Mouse (Mus musculus) small intestine, adult 2 months (tissue): ENCODE results near the gene Fpgt. TPM values are rescaled to one million over a fixed set of nuclear protein-coding genes. Genes with fewer than 3 reads are reported as not detected.

ENCODE experiments used
- H3K27ac ChIP-seq: fragments of 200-500 bp; 2 replicates; pipeline ENCODE4 v1.5.1; 2012; ENCODE audit warnings: low read depth, low read length, control low read depth, inconsistent platforms; ENCODE audit not compliant: insufficient read depth
- H3K27me3 ChIP-seq: fragments of 200-500 bp; 2 replicates; pipeline ENCODE4 v1.6.1; 2012; ENCODE audit warnings: mild to moderate bottlenecking, moderate library complexity, low read length, inconsistent platforms; ENCODE audit not compliant: control insufficient read depth, insufficient read depth
- H3K36me3 ChIP-seq: fragments of 200-500 bp; 2 replicates; pipeline ENCODE4 v1.6.1; 2012; ENCODE audit warnings: mild to moderate bottlenecking, low read length, control low read depth, inconsistent platforms; ENCODE audit not compliant: control insufficient read depth, insufficient read depth
- H3K4me1 ChIP-seq: fragments of 200-500 bp; 2 replicates; pipeline ENCODE4 v1.6.1; 2012; ENCODE audit warnings: low read length, inconsistent platforms, mixed read lengths; ENCODE audit not compliant: control insufficient read depth, insufficient read depth, insufficient read length
- H3K4me3 ChIP-seq: fragments of 200-500 bp; 2 replicates; pipeline ENCODE4 v1.5.1; 2012; ENCODE audit warnings: low read depth, mild to moderate bottlenecking, control low read depth, inconsistent platforms, low read length, moderate library complexity
- CTCF ChIP-seq: fragments of 200-500 bp; IDR thresholded peaks from 2 replicates; pipeline ENCODE4 v1.5.1; 2012; ENCODE audit warnings: low read depth, mild to moderate bottlenecking, control low read depth, inconsistent platforms, low read length, moderate library complexity, mixed read lengths; ENCODE audit not compliant: insufficient replicate concordance, insufficient read length; ENCODE audit errors: extremely low read depth
- POLR2A ChIP-seq: fragments of 200-500 bp; IDR thresholded peaks from 2 replicates; pipeline ENCODE4 v1.6.1; 2012; ENCODE audit warnings: low read depth, mild to moderate bottlenecking, control low read depth, inconsistent platforms, low read length, moderate library complexity
- WGBS: fragments of 180-500 bp; shearing (Covaris S2); methylation state at CpG from one replicate; pipeline ENCODE4 v1.1.7; 2018; 5-methylcytosine and 5-hydroxymethylcytosine counted together
- polyA plus RNA-seq: library from polyadenylated mRNA; depleted of rRNA; stranded (reverse); fragments of >200 nt; gene quantifications from 2 replicates; pipeline ENCODE4 v1.2.3, GENCODE M21; 2012; rRNA removed

Fpgt gene
- polyA plus RNA-seq, 1 experiment, result 2.6 TPM

- no peak overlapping the region for H3K4me3 ChIP-seq
- no peak overlapping the region for H3K27ac ChIP-seq
- WGBS, result 36% methylated on average over 1 of the region's 1 CpGs
- H3K27me3 ChIP-seq, result no peaks in the 10 kb centered on the region
- H3K4me1 ChIP-seq, result no peaks in the 10 kb centered on the region
- no peaks in the 10 kb centered on the region for H3K36me3 ChIP-seq
- TF ChIP-seq CTCF (no peak), POLR2A (no peak)
Observed at GRCm38 (mm10) chr3:155039012-155039836, 54.0 kb downstream of the Fpgt start.

Other genes with a start within 250 kb of the Fpgt start
- gene Tnni3k, start 38.0 kb downstream of the Fpgt start, polyA plus RNA-seq, result 0.05 and 0.06 TPM in 2 replicates
- not detected in 2 replicates for gene Lrriq3, start within 50 bp of the Fpgt start, polyA plus RNA-seq